Mouse (Mus musculus) adipocyte (in vitro differentiated cells): ENCODE measurements around the gene Snx18.
A peak's percentile ranks its signal among the peaks of the same experiment; 100 is the strongest.

Experiments
- DNase-seq: peaks from one replicate; pipeline ENCODE4 v3.0.0-alpha.2; 2016; ENCODE audit warnings: low spot score

The Snx18 gene

DNA sequence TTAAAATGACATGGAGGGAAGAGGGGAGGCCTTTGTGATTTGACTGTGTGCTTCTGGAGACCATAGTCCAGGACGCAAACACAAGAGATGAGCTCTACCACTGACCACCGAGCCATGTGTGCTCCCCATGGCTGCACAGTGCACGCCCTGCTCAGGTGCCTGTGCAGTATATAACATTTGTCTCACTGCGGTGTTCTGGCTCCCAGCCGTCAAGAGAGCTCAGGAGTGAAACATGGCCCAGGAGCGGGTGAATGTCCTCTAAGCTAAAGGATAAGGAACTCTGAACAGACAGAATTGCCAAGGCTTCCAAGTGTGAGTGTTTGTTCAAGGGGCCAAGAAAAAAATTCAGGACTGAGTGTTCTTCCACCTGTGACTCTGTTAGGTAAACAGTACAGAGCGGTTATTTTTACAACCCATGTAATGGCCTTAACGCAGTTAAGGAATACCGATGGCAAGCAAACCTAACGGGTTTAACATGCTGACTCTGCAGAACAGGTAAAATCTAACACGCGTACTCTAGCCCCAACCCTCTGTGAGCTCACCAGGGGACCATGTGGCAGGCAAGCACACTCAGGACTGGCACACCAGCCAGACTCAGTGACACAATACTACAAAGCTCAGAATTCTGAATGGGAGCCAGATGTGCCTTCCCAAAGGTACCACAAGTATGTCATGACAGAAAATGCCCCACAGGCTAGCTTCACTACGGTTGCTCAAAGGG is 21.4 kb downstream of the Snx18 start:
- peak; percentile 30 for DNase-seq

DNA sequence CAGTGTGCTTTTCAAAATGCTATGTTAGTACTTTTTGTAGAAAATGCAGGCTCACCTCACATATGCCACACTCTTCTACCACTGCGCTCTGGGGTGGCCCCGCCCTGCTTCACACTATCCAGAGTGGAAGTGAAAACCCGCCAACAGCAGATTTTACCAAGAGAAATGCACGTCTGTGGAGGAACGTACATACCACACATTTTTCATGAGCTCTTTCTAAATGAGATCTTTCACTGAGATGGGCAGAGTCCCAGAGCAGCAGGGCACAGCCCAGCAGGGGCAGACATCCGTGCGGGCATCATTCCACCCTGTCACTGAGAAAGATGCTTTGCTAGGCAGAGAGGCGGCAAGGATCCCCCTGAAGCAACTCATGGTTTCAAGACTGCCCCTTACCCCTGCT is 22.4 kb downstream of the Snx18 start:
- DNase-seq, result no peak

DNA sequence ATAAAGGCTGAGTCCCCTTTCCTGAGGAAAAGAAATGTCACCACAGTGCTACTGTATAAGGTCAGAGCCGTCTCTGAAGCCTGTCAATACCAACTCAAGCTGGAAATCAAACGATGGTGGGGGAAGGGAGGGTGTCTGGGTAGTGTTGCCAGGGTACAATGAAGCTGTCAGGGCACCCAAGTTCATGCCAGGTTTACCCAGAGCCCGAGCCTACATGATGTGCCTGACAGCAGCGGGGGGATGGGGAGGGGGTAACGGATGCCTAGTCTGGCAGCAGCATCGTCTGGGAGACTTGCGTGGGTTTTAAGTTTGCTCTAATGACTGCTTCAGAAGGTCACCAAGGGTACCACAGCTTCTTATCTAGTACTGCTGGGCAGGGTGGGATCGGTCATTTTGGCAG is 23.1 kb downstream of the Snx18 start:
- no peak for DNase-seq

DNA sequence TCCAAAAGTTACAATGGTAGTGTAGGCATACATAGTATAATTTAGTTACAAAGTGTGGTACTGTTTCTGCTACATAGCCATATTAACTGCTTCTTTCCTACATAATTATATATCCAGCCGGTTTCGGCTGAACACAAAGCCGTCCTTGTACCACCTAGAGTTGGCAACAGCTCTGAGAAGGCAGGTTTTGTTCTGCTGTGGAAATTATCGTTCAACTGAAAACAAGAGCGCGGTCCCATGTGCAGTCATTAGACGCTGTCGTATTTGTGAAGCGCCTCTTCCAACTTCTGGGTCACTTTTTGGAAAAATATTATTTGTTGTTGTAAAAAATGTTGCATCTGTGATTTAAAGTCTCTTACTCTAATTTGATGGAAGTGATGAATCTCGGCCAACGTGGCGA is 24.0 kb downstream of the Snx18 start:
- DNase-seq, result no peak

DNA sequence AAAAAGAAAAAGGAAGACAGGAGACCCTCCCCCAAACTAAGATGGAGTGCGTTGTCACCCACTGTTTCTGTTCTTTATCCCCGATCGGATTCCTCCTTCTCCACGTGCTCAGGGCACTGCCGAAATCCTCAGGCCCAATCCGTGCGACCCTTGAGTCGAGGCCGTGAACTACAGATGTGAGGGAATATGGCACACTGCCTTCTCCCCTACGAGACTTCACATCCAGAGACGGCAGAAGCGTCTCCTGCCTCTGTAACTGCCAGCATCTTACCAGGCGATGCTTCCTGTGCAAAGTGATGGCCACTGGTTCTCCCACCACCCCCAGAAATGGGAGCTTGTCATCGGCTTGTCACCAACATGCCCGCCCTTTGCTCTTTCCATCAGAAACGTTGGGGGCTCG is 24.7 kb downstream of the Snx18 start:
- DNase-seq, result no peak

DNA sequence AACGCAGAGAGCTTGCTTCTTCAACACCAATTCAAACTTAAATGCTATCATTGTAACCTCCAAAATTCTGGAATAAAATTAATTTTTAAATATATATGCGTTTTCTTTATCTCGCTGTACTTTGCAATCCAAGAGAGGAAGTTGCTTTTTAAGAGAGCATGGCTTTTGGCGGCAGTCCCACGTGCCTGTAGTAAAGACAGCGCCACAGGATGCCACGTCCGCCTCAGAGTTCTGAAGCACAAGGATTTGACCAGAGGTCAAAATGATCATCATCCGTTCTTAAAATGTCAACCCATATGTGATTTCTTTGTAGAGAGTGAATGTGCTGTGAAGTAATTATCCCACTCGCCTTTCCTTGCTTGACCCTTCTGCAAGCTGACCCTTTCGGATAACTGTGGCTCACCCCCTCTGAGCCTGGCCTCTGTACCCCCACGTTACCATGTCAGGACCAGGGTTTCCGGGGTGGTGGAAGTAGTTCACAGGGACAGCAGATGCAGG is 25.6 kb downstream of the Snx18 start:
- no peak for DNase-seq

DNA sequence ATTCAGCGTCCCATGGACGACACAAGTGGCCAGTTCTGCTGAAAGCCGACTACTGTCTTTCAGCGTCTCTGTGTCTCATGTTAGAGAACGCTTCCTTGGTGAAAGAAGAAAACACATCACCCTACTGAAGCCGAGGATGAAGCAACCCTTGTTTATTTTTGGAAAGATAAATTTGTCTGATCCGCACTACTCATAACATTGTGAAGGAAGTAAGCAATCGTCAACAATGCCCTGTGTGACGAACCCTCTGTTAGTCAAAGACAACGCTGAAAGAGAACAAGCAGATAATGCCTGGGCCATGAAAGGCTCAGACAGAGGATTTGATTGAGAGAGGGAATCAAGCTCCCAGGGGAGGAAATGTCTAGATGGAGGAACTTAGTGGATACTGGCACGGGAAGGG is 27.0 kb downstream of the Snx18 start:
- no peak for DNase-seq

DNA sequence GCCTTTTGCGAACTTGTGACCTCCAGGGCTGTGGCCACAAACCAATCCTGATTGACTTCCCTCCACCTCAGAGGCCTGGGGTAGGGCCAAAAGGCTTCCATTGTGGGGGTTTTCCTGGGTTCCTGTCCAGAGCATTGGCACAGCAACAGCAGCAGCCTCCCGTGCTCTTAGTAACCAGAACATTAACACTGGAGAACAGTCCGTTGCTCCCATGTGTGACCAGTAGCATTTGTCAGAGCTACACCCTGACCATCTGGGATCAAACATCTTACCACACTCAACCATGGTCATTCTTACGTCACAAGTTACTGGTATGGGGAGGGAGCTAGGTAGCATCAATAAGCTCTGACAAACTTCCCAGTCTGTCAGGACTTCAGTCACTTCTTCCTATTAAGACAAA is 28.1 kb downstream of the Snx18 start:
- no peak for DNase-seq

DNA sequence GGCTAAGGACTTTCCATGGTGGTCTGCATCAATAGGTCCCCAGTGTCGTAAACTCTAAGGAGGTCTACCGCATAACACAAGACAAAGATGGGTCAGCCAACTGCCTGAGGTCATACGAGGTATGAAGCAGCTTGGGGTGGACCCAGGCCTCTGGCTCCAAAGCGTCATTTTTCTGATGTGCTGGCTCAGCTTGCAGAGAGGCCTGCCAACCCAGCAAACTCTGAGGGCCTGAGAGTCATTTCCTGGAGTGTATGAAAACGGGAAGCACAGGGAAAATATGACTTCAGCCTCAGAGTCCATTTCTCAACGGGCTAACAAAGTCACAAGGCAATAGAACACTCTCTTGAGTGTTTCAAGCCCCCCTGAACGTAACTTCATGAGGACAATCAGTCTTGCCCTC is 28.9 kb downstream of the Snx18 start:
- DNase-seq, result peak; percentile 51

DNA sequence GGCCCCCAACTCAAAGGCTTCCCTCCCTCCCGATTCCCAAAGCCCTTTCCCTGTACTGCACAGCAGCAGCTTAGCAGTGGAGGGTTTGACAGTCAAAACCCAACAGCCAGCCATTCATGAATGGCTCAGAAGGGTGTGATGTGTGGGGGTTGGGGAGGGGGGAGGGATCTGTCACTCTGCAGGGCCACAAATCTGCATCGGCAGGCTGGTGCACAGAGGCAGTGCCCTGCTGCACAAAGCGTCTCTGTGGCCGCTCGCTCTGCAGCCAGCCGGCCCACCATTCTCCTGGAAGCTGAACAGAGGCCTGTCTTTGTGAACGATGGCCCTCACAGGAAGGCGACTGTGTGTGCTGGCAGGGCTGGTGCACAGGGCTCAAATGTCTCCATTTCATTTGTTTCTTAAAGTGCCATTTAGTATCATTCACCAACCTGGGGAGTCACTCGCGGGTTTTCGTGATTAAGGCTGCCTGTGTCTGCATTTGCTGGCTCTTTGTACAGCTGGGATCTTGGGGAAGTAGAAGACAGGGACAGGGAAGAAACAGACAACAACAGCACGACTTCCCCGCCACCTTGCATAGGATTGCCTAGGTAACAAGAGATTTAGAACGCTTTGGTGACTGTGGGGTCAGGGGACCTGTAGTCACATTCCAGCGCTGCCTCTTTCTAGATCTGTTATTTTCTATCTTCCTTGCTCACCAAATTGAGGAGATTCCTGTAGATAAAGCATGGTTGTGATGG is 31.0 kb downstream of the Snx18 start:
- DNase-seq, result no peak

DNA sequence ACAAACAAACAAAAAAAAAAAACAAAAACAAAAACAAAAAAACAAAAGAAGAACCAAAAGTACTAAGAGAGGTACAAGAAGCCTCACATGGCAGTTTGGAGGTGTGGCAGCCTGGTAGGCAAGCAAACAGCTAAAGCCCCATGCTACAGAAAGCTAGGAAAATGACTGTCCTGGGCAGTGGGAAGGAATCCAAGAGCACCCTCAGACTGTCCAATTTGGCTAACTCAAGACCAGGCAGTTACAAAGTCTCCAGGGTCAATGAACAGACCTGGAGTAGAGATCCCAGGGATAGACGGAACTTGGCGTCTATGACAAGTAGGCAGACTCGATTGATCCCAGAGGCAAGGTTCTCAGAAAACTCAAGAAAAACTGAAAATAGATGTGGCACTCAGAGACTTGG is 32.8 kb downstream of the Snx18 start:
- DNase-seq, result no peak

DNA sequence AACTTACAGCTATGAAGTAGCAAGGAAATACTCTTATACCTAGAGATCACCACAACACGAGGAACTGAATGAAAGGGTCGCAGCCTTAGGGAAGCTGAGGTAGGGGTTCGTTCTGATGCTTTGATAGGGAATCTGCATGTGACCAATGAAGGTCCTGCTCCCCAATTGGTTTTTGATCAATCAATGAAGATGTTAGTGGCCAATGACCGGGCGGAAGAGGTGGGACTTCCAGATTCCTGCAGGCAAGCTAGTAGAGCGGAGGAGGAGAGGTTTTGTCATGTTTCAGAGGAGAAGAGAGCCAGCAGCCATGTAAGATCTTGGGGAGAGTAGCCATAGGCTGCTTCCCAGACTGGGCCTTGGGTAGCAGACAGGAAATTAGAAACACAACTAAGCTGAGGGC is 33.9 kb downstream of the Snx18 start:
- DNase-seq, result no peak

DNA sequence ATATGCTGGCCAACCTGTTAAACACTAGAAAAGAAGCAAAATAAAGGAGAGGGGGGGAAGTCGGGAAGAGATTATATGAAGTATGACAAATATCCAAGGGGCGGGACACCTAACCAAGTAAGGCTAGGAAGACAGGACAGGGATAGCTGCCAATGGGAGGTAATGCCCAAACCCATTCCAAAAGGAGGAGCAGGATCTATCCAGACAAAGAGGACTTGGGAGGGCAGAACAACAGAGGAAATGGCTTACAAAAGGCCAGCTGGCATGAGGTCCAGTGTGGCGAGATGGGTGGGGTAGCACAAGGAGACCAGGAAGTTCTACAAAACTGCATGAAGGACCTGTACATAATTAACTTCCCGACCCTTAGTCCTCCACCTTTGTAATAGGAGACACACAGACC is 34.8 kb downstream of the Snx18 start:
- DNase-seq, result no peak

DNA sequence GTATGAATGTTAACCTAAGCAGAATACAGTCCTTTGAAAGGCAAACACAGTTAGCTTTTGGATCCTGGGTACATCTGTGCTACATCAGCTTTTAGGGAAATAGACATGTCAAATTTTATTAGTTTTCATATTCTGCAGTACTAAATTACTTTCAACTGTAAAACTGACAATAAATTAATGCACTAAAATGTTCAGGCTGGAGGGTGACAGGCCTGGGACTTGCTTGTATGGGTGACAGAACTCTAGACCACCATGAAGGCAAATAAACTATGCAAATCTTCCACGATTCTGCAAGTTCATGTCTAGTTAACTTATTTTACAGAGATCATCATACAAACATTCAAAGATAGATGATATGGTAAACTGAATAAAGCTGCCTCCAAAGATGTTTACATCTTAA is 36.3 kb downstream of the Snx18 start:
- no peak for DNase-seq

DNA sequence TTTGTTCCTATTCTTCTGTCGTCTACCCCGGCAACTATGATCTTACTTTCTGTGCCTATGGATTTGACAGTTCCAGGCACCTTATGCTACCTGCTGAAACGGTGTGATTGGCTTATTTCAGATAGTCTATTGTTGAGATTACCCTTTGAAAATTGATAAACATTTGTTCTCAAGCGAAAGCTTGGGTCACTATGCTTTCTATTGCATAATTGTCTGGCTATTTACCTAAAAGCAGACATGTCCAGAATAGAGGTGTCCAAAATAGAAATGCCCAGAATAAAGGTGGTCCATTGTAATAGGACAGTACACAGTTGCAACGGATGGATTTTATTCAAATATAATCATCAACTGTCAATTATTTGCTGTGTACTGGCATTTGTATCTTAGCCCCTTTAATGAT is 36.9 kb downstream of the Snx18 start:
- no peak for DNase-seq

DNA sequence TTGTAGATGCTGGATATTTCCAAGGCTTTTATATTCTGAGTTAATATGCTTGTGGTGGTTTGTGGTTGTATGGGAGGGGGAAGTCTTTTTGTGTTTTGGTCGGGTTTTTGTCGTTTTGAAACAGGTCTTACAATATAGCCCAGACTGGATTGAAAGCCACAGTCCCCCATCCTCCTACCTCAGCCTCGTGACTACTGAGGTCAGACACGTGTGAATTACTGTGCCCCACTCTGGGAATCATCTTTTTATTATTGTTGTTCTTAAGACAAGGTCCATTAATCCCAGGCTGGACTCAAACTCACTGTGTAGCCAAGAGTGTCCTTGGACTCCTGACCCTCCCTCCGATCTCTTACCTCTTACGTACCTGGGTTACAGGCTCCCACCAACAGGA is 38.0 kb downstream of the Snx18 start:
- no peak for DNase-seq

DNA sequence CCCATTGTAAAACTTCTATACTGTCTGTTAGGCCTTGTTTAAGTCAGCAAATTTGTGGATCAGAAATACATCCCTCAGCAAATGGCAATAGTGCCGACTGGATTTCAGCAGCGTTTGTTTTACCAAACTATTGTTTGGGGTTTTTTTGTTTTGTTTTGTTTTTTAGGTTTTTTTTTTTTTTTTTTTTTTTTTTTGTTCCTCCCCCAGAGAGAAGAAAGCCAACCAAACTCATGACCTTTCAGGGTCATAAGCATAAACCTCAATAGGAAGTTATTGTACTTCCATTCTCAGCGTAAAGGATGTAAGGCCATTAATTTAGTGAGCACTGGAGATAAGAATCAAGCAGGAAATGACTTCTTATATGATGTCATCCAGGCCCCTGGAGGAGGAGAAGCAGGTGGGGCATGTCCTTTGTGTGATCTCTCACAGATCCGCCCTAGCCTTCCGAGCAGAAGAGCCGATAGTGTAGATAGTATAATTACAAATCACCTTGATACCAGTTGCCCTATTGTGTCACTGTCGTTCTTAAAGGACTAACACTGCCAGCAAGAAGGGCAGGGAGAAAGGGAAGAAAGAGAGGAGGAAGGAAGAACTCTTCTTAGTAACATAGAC is 38.5 kb downstream of the Snx18 start:
- DNase-seq, result no peak

DNA sequence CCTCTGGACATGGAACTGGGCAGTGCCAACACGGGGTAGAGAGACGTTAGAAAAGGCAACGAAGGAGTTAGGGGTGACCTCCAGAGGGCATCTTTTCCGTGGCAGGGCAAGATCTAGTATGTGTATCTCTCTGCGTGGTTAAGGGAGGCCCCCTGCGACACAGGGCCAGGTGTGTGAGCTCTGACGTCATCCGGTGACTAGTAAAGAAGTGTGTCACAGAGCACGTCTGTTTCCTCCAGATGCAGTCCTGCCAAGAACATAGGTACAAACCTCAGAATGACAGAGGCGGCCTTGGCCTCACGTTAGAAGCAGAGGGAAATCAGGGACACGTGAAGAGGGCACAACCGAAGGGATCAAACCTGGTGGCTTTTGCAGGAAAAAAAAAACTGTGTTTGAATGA is 44.1 kb downstream of the Snx18 start:
- no peak for DNase-seq

DNA sequence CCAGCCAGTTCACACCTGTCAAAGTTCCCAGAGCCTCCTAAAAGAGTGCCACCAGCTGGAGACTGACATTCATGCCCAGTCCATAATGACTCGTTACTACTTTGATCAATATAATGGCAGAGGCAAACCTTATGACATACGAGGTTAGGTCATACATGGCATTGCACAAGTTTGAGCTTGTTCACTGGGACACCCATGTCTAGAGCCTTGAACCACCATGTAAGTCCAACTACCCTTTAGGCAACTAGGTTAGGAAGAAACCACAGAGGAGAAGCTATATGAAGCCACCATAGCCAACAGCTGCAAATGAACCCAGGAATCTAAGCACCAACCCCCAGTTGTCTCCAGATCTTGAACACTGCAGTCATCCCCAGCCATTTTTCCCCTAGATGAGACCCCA is 45.0 kb downstream of the Snx18 start:
- no peak for DNase-seq

DNA sequence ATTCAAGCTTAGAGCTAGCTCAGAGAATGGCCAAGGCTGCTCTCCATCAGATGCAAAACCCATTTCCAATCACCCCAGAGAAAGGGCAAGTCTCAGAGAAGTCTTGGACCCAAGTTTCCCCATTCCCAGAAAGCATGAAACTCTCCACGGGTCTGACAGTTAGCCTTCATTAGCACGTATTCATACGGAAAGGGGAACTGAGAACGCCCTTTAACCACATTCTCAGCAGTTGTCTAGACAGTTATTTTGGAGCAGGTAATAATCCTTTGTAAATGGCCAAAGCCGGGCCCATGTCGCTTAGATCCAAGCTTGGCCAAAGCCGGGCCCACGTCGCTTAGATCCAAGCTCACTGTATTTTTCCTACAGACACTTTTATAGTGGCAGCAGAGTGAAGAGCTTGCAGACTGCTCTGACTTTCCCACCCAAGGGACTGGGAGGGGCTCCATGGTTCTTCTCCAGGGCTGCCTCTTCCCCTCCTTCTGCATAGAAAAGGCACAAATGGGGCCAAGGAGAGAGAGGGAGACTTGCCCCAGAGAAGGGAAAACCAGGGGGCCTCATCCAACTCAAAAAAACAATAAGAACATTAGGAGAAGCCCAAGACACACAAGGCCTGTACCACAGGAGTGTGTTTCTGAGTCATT is 46.2 kb downstream of the Snx18 start:
- no peak for DNase-seq

DNA sequence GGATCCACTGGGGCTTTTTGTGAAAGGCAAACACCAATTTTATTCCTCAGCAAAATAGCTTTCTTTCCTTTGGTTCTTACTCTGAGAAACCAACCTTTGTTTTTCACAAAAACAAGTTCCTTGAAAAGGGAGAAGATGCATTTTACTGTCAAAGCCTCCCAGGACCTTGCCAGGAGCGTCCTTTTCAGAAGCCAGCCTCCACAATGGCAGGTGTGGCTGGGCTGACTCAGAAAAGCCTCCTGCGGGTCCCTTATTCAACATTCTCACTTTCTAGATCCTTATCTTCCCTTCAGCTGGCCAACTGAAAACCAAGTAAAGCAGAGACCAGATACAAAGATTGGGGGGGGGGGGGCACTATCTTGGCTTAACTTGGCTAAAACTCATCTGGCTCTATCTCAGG is 48.8 kb downstream of the Snx18 start:
- no peak for DNase-seq

DNA sequence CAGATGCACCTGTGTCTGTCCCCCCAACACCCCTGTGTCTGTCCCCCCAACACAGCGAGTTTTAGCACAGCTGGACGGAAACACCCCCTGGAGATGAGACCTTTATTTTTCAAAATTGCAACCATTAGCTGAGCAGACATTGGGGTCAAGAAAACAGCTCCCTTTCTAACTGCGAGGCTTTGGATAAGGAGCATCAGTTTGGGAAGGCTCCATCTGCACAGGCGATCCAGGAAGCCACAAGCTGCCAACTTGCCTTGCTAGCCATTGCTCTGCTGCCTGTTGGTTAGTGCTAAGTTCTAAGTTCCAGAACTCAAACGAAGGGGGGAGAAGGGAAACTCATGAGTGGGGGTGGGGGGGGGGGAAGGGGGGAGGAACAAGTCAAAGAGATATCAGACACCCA is 51.4 kb downstream of the Snx18 start:
- DNase-seq, result no peak

DNA sequence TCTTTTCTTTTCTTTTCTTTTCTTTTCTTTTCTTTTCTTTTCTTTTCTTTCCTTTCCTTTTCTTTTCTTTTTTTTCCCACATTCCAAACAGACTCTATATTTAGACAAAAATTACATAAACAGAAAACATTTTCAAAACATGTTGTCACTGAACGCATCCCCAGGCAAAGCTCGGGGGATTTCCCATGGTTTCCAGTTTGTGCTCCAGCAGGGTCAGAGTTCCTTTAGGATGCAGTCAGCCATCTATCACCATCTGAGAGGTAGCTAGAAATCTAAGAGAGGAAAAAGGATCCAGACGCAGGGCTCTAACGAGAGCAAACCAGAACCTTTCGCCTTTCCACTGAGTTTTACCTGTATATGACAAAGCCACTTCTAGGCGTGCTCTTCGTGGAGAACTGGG is 52.0 kb downstream of the Snx18 start:
- DNase-seq, result peak; percentile 24
